Mouse (Mus musculus) ES-Bruce4 (cell line): ENCODE results near the gene A730061H03Rik.

Experiments
- CTCF ChIP-seq: IDR thresholded peaks from one replicate; pipeline ENCODE4 v1.8.1; 2011; ENCODE audit warnings: low read depth, low read length
- EP300 ChIP-seq: IDR thresholded peaks from 2 replicates; pipeline ENCODE4 v1.6.1; 2011; ENCODE audit warnings: low read depth, low read length; ENCODE audit not compliant: insufficient read depth
- POLR2A ChIP-seq: IDR thresholded peaks from one replicate; pipeline ENCODE4 v1.8.1; 2011; ENCODE audit warnings: low read length; ENCODE audit not compliant: insufficient read depth

- TF ChIP-seq CTCF, result no peak
- no peak for TF ChIP-seq POLR2A
- TF ChIP-seq EP300, result no peak
Observed at GRCm38 (mm10) chr14:55589271-55589670, 29.1 kb upstream of the A730061H03Rik start.
